In the genomic region with DNA sequence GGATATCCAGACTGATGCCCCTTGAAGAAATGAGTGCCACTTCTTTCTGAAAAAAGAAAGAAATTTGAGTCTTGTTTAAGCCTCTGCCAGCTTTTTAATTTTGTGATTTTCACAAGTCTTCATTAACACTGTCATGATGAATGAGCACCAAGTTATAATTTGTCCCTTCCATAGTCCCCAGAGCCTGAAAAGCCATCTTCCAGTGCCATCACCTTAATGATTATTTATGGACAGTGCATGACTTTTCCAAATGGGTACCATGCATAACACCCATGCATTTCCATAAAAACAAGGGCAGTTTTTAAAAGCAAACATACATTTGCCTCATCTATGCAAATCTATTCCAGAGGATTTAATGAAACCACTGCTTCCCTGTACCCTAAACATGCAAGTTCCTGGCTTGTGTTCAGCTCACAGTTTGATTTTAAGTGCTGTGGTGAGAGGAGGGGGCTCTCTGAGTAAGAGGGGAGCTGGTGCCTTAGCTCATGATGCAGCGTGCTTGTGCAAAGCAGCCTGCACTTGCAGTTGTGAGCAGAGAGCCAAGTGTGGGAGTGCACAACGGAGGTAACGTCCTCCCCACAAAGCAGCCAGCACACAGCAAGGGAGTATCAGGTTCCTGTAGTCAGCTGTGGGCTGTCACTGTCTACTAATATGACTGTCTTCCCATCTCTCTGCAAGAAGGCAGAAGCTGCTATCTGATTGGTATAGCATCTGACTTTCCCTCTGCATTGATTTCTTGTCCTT, we compare ENCODE assay signal across 11 mouse cellular contexts.
DNase-seq lines count a peak whose midpoint lies in the region; ATAC-seq lines count a peak whose summit lies in the region.
"Had no signal": no experiment of that assay in that cellular context is flagged by ENCODE, and none has a peak within 500 bp of the region (broad histone marks: within the 10 kb centered on the region; RNA-seq: fewer than 3 reads in every experiment).

No protein-coding gene starts in this region.

- 0 out of 2 replicates have a peak overlapping the region, but pooled peaks have one; percentile 6 for H3K4me2 ChIP-seq in forebrain, embryonic 16.5 days (ENCODE audit: low read length)
- no peak overlapping the region for H3K4me2 ChIP-seq in heart, embryonic 12.5 days
- H3K4me2 ChIP-seq: liver, embryonic 12.5 days had no signal

- peaks cover 15% of the 10 kb centered on the region for H3K4me1 ChIP-seq in forebrain, embryonic 16.5 days (replicated peaks; ENCODE audit: control insufficient read depth, insufficient read depth, low read length)
- H3K4me1 ChIP-seq in heart, embryonic 12.5 days (replicated peaks), result no peaks in the 10 kb centered on the region
- H3K4me1 ChIP-seq: liver, embryonic 12.5 days had no signal

- intact Hi-C loops in left cerebral cortex, postnatal 4 days (cut with DNase I), result no loop called here

- no peaks in the 10 kb centered on the region for H3K36me3 ChIP-seq in forebrain, embryonic 16.5 days (ENCODE audit: control insufficient read depth, insufficient read depth)
- H3K36me3 ChIP-seq in heart, embryonic 12.5 days, result no peaks in the 10 kb centered on the region
- H3K36me3 ChIP-seq: liver, embryonic 12.5 days had no signal

- no peaks in the 10 kb centered on the region for H3K27me3 ChIP-seq in forebrain, embryonic 16.5 days (replicated peaks; ENCODE audit: control insufficient read depth, insufficient read depth, low read length)
- no peaks in the 10 kb centered on the region for H3K27me3 ChIP-seq in heart, embryonic 12.5 days (replicated peaks)
- H3K27me3 ChIP-seq: liver, embryonic 12.5 days had no signal

- WGBS in forebrain, embryonic 16.5 days, result 28% methylated on average over 3 of the region's 3 CpGs
- WGBS in heart, embryonic 12.5 days, result 37% methylated on average over 3 of the region's 3 CpGs

- DNase-seq in layer of hippocampus, adult 9-11 months, result peak; percentile 4
- DNase-seq in layer of hippocampus, adult 11-12 months (ENCODE audit: low spot score), result no peak
- peak; percentile 10 for DNase-seq in left cerebral cortex, postnatal 4 days
- peak; percentile 21 to 33 for DNase-seq in right cerebral cortex, adult 2 months (ENCODE audit: low spot score in 2 of 2)
- DNase-seq in gastrocnemius, postnatal 25 days, result no peak
- DNase-seq: spleen, adult 18-20 months; thymus, postnatal 4 days had no signal

- H3K9me3 ChIP-seq in forebrain, embryonic 16.5 days (ENCODE audit: control insufficient read depth, low read length), result no peaks in the 10 kb centered on the region
- H3K9me3 ChIP-seq in heart, embryonic 12.5 days (replicated peaks), result no peaks in the 10 kb centered on the region
- H3K9me3 ChIP-seq: liver, embryonic 12.5 days had no signal

- H3K4me3 ChIP-seq in forebrain, embryonic 16.5 days (replicated peaks; ENCODE audit: low read length), result no peak overlapping the region
- H3K4me3 ChIP-seq in heart, embryonic 12.5 days, result no peak overlapping the region
- H3K4me3 ChIP-seq: liver, embryonic 12.5 days had no signal

- ATAC-seq in forebrain, embryonic 16.5 days, result peak; percentile 70
- no peak for ATAC-seq in activated CD4-positive, CD25-positive, alpha-beta regulatory T cell, adult 4 months
- ATAC-seq in heart, embryonic 12.5 days (ENCODE audit: insufficient number of reproducible peaks, low FRiP score), result no peak
- ATAC-seq: liver, embryonic 12.5 days had no signal

- H3K27ac ChIP-seq in forebrain, embryonic 16.5 days (ENCODE audit: low read length), result no peak overlapping the region
- no peak overlapping the region for H3K27ac ChIP-seq in heart, embryonic 12.5 days (ENCODE audit: poor library complexity, severe bottlenecking)
- H3K27ac ChIP-seq: liver, embryonic 12.5 days had no signal

- H3K9ac ChIP-seq in forebrain, embryonic 16.5 days (replicated peaks; ENCODE audit: low read depth, low read length), result no peak overlapping the region
- H3K9ac ChIP-seq in heart, embryonic 12.5 days, result no peak overlapping the region
- H3K9ac ChIP-seq: liver, embryonic 12.5 days had no signal

Comparison
In these comparisons a context has a peak if more than half of its experiments do, and no peak if none do; other contexts are left out.
1. DNase-seq: peak in layer of hippocampus, adult 9-11 months (single experiment), left cerebral cortex, postnatal 4 days (single experiment) and right cerebral cortex, adult 2 months (2 of 2); none in layer of hippocampus, adult 11-12 months (single experiment) and gastrocnemius, postnatal 25 days (single experiment).